Mouse (Mus musculus): ENCODE data around the gene 4921524J17Rik. TPM values are rescaled to one million over a fixed set of nuclear protein-coding genes. Genes with fewer than 3 reads are reported as not detected.

The 4921524J17Rik gene
- 45.5 TPM for polyA plus RNA-seq (2017; shearing (Covaris generic))

GRCm38 (mm10) chr8:85432168-85433016 is at the start of gene 4921524J17Rik:
TSS of gene 4921524J17Rik (minus strand) at chr8:85432833.

GRCm38 (mm10) chr8:85386205-85386604 is 46.4 kb downstream of the 4921524J17Rik start, which contains the start of gene Mylk3:
TSS of gene Mylk3 (minus strand) at chr8:85386345.

Other genes starting within 250 kb of the 4921524J17Rik start
- not detected for gene Olfr371, start 206.8 kb downstream of the 4921524J17Rik start, polyA plus RNA-seq (2017; shearing (Covaris generic))
- gene Orc6, start 133.2 kb downstream of the 4921524J17Rik start, polyA plus RNA-seq (2017; shearing (Covaris generic)) = 25.7 TPM
- gene Vps35, start 133.0 kb downstream of the 4921524J17Rik start, polyA plus RNA-seq (2017; shearing (Covaris generic)) = 131 TPM
- not detected for gene Mylk3, start 46.5 kb downstream of the 4921524J17Rik start, polyA plus RNA-seq (2017; shearing (Covaris generic))
- gene Gpt2, start 59.7 kb upstream of the 4921524J17Rik start, polyA plus RNA-seq (2017; shearing (Covaris generic)) = 0.41 TPM
- gene Dnaja2, start 122.5 kb upstream of the 4921524J17Rik start, polyA plus RNA-seq (2017; shearing (Covaris generic)) = 176 TPM